Mouse (Mus musculus): Measurements from ENCODE around the gene Cxcr5. TPM values are rescaled to one million over a fixed set of nuclear protein-coding genes. Genes with fewer than 3 reads are reported as not detected.

Cxcr5 gene
- polyA plus RNA-seq, 1 experiment, result not detected

DNA sequence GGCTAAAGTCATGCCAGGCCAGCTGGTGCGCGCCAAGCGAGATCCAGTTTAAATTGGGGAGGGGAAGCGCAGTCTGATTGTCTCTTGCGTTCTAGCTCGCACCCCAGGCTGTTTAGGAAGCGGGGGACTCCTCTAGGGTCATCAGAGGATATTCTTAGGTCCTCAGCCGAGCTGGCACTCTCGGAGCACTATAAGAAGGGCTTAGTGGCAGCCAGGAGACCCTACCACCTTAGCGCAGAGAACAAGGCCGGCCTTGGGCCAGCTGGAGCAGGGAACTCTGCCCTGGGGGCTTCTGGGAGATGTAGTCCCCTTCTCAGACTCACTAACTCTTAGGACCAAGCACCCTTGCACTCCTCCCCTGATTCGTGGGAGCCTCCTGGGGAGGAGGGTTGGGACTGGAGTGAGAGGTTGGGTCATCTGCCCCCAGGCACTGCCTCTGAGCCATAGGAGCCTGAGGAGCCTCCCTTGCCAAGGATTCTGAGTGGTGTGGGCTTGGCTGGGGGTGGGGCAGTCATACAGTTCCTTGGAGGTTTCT is 78.1 kb downstream of the Cxcr5 start:
- H3K36me3 ChIP-seq (ENCODE audit: control insufficient read depth, insufficient read depth), result peaks cover 3% of the 10 kb centered on the region
- no peak for TF ChIP-seq MYOG (IDR thresholded peaks at IDR 0.05; ENCODE audit: control insufficient read depth, extremely low read depth, insufficient read length)
- no peak for TF ChIP-seq CEBPB (IDR thresholded peaks at IDR 0.05; ENCODE audit: low read depth)
- TF ChIP-seq MAX (IDR thresholded peaks at IDR 0.05), result no peak
- no peak for TF ChIP-seq CTCF (IDR thresholded peaks at IDR 0.05; ENCODE audit: control insufficient read depth, insufficient read depth, insufficient read length)
- no peak for TF ChIP-seq USF1 (IDR thresholded peaks at IDR 0.05; ENCODE audit: low read depth)
- no peak for TF ChIP-seq MYOD1 (IDR thresholded peaks at IDR 0.05; ENCODE audit: control insufficient read depth, insufficient read length, low read depth)
- no peak for TF ChIP-seq FOSL1 (IDR thresholded peaks at IDR 0.05; ENCODE audit: insufficient read depth, low read length, poor library complexity, severe bottlenecking)
- peak overlapping the region; percentile 86 for H3K4me3 ChIP-seq (ENCODE audit: insufficient read depth, poor library complexity, severe bottlenecking)
- H3K27me3 ChIP-seq (ENCODE audit: control insufficient read depth, insufficient read depth, insufficient read length), result no peaks in the 10 kb centered on the region
- peak overlapping the region; percentile 85 for H3ac ChIP-seq (ENCODE audit: control insufficient read depth, insufficient read length, low read depth)
- H3K79me2 ChIP-seq (ENCODE audit: control insufficient read depth, insufficient read depth), result peaks cover 60% of the 10 kb centered on the region
- peaks cover 50% of the 10 kb centered on the region for H3K79me3 ChIP-seq (ENCODE audit: low read depth)

- peak overlapping the region; percentile 85 for H3ac ChIP-seq (ENCODE audit: control insufficient read depth, insufficient read length, low read depth)
These were observed 78.6 kb downstream of the Cxcr5 start for GRCm38 (mm10) chr9:44483041-44483509.

DNA sequence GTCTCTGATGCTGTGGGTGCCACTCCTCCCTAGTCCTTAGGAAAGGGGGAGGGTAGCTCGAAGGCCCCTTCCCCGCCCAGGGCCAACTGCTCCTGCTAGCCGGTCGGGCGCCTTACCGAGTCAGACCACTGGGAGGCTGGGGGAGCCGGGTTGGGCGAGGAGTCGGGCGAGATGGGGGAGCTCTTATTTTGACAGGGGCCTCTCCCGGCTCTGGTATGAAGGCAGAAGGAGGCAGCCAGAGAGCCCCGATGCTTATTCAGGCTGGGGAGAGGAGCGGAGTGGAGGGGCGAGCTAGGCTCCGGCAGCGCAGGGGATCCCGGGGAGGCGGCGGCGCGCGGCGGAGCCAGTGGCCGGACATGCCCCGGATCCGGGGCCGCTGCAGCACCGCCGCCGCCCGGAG is 79.1 kb downstream of the Cxcr5 start, which contains the start of gene Bcl9l:
Gene Bcl9l, plus strand, starts transcription at position 274 of the 400 bp plus-strand sequence.
- H3K27me3 ChIP-seq (ENCODE audit: control insufficient read depth, insufficient read depth, insufficient read length), result no peaks in the 10 kb centered on the region
- peaks cover 50% of the 10 kb centered on the region for H3K79me2 ChIP-seq (ENCODE audit: control insufficient read depth, insufficient read depth)
- H3ac ChIP-seq (ENCODE audit: control insufficient read depth, insufficient read length, low read depth), result peak within 1 kb of the TSS; percentile 85
- peaks cover 3% of the 10 kb centered on the region for H3K36me3 ChIP-seq (ENCODE audit: control insufficient read depth, insufficient read depth)
- TF ChIP-seq FOSL1 (IDR thresholded peaks at IDR 0.05; ENCODE audit: insufficient read depth, low read length, poor library complexity, severe bottlenecking), result no peak
- no peak for TF ChIP-seq CEBPB (IDR thresholded peaks at IDR 0.05; ENCODE audit: low read depth)
- TF ChIP-seq USF1 (IDR thresholded peaks at IDR 0.05; ENCODE audit: low read depth), result no peak
- peak; percentile 64 for TF ChIP-seq CTCF (IDR thresholded peaks at IDR 0.05; ENCODE audit: control insufficient read depth, insufficient read depth, insufficient read length)
- TF ChIP-seq MAX (IDR thresholded peaks at IDR 0.05), result no peak
- peaks cover 42% of the 10 kb centered on the region for H3K79me3 ChIP-seq (ENCODE audit: low read depth)
- H3K4me3 ChIP-seq (ENCODE audit: insufficient read depth, poor library complexity, severe bottlenecking), result peak within 1 kb of the TSS; percentile 86

More at GRCm38 (mm10) chr9:44483041-44483509, 78.6 kb downstream of the Cxcr5 start:
- H3K79me2 ChIP-seq (ENCODE audit: control insufficient read depth, insufficient read depth), result peaks cover 55% of the 10 kb centered on the region
- peaks cover 47% of the 10 kb centered on the region for H3K79me3 ChIP-seq (ENCODE audit: low read depth)
- H3K27me3 ChIP-seq (ENCODE audit: control insufficient read depth, insufficient read depth, insufficient read length), result no peaks in the 10 kb centered on the region
- peaks cover 3% of the 10 kb centered on the region for H3K36me3 ChIP-seq (ENCODE audit: control insufficient read depth, insufficient read depth)
- TF ChIP-seq MAX (IDR thresholded peaks at IDR 0.05) (no peak), MYOD1 (IDR thresholded peaks at IDR 0.05; ENCODE audit: control insufficient read depth, insufficient read length, low read depth) (no peak), USF1 (IDR thresholded peaks at IDR 0.05; ENCODE audit: low read depth) (no peak), FOSL1 (IDR thresholded peaks at IDR 0.05; ENCODE audit: insufficient read depth, low read length, poor library complexity, severe bottlenecking) (no peak), CTCF (IDR thresholded peaks at IDR 0.05; ENCODE audit: control insufficient read depth, insufficient read depth, insufficient read length) (no peak), CEBPB (IDR thresholded peaks at IDR 0.05; ENCODE audit: low read depth) (no peak), MYOG (IDR thresholded peaks at IDR 0.05; ENCODE audit: control insufficient read depth, extremely low read depth, insufficient read length) (no peak)
- H3K4me3 ChIP-seq (ENCODE audit: insufficient read depth, poor library complexity, severe bottlenecking), result peak overlapping the region; percentile 86

- H3ac ChIP-seq (ENCODE audit: control insufficient read depth, insufficient read length, low read depth), result peak overlapping the region; percentile 19
- no peaks in the 10 kb centered on the region for H3K27me3 ChIP-seq (ENCODE audit: control insufficient read depth, insufficient read depth, insufficient read length)
- peaks cover 3% of the 10 kb centered on the region for H3K36me3 ChIP-seq (ENCODE audit: control insufficient read depth, insufficient read depth)
- peaks cover 46% of the 10 kb centered on the region for H3K79me2 ChIP-seq (ENCODE audit: control insufficient read depth, insufficient read depth)
- peak overlapping the region; percentile 86 for H3K4me3 ChIP-seq (ENCODE audit: insufficient read depth, poor library complexity, severe bottlenecking)
- no peak for TF ChIP-seq FOSL1 (IDR thresholded peaks at IDR 0.05; ENCODE audit: insufficient read depth, low read length, poor library complexity, severe bottlenecking)
- TF ChIP-seq USF1 (IDR thresholded peaks at IDR 0.05; ENCODE audit: low read depth), result no peak
- TF ChIP-seq CTCF (IDR thresholded peaks at IDR 0.05; ENCODE audit: control insufficient read depth, insufficient read depth, insufficient read length), result no peak
- TF ChIP-seq CEBPB (IDR thresholded peaks at IDR 0.05; ENCODE audit: low read depth), result no peak
- TF ChIP-seq MYOG (IDR thresholded peaks at IDR 0.05; ENCODE audit: control insufficient read depth, extremely low read depth, insufficient read length), result no peak
- H3K79me3 ChIP-seq (ENCODE audit: low read depth), result peaks cover 38% of the 10 kb centered on the region
These were observed 79.6 kb downstream of the Cxcr5 start for GRCm38 (mm10) chr9:44482112-44482511.

- peak overlapping the region; percentile 44 for H3K4me3 ChIP-seq (ENCODE audit: insufficient read depth, poor library complexity, severe bottlenecking)
- H3K79me2 ChIP-seq (ENCODE audit: control insufficient read depth, insufficient read depth), result peaks cover 23% of the 10 kb centered on the region
- H3K27me3 ChIP-seq (ENCODE audit: control insufficient read depth, insufficient read depth, insufficient read length), result no peaks in the 10 kb centered on the region
- TF ChIP-seq CTCF (IDR thresholded peaks at IDR 0.05; ENCODE audit: control insufficient read depth, insufficient read depth, insufficient read length), result peak; percentile 92
- no peak for TF ChIP-seq USF1 (IDR thresholded peaks at IDR 0.05; ENCODE audit: low read depth)
- TF ChIP-seq CEBPB (IDR thresholded peaks at IDR 0.05; ENCODE audit: low read depth), result no peak
- no peak for TF ChIP-seq MYOD1 (IDR thresholded peaks at IDR 0.05; ENCODE audit: control insufficient read depth, insufficient read length, low read depth)
- peak; percentile 47 for TF ChIP-seq MAX (IDR thresholded peaks at IDR 0.05)
- peak; percentile 4 for TF ChIP-seq FOSL1 (IDR thresholded peaks at IDR 0.05; ENCODE audit: insufficient read depth, low read length, poor library complexity, severe bottlenecking)
- TF ChIP-seq MYOG (IDR thresholded peaks at IDR 0.05; ENCODE audit: control insufficient read depth, extremely low read depth, insufficient read length), result no peak
- peak overlapping the region; percentile 81 for H3ac ChIP-seq (ENCODE audit: control insufficient read depth, insufficient read length, low read depth)
- H3K36me3 ChIP-seq (ENCODE audit: control insufficient read depth, insufficient read depth), result no peaks in the 10 kb centered on the region
- peaks cover 17% of the 10 kb centered on the region for H3K79me3 ChIP-seq (ENCODE audit: low read depth)
These were observed 81.8 kb downstream of the Cxcr5 start for GRCm38 (mm10) chr9:44479628-44480428.

Data from C2C12 (cell line).